Mouse (Mus musculus): Measurements from ENCODE around the gene Zbtb16.

Gene Zbtb16

DNA sequence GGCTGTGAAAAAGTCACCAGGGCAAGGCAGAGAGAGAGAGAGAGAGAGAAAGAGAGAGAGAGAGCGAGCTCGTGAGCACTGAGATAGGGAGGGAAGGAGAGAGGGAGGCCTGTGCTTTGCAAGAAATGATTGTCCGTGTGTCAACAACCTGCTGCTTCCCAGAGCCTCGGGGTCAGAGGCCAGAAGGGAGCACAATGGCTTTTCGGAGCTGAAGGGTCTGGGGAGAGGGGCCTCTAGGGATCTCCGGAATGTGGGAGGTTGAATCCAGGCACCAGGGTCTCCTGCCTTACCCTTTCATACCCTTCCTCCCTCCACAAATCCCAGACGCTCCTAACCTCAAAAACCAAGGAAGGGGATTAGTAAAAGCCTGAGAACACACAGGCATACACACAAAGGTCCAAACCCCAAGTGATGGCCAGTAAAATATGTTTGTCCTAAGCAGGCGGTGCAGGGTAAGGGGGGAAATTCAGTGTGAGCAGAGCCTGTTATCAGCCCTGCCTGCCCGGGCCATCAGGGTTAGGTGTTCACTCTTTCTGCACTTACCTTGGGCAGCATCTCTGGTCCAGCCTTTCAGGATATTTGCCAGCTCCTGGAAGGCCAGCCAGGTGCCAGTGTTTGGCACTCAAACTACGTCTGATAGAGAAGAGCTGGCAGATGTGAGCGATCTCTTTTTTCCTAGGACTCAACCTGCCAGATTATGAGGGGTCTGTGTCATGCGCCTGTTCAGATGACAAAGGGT is 139.1 kb downstream of the Zbtb16 start:
- DNase-seq, result peak in 1 of 2 experiments; percentile 28

DNA sequence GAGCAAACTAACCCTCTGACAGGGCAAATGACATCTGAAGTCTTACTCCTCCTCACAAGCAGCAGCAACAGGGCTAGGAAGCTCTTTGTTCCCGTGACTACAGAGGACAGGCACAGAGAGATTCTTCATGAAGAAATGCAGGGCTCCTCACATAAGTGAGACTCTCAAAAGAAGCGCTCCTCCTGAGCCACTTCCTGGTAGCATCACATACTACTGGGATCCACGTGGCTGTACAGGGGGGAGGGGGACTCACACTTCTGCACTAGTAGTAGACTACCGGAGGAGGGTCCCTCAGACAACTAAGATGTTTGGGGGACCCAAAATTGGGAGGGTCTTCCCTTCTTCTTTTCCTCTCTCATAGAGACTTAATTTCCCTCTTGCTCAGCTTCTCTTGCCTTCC is 139.7 kb downstream of the Zbtb16 start:
- no peak for DNase-seq

DNA sequence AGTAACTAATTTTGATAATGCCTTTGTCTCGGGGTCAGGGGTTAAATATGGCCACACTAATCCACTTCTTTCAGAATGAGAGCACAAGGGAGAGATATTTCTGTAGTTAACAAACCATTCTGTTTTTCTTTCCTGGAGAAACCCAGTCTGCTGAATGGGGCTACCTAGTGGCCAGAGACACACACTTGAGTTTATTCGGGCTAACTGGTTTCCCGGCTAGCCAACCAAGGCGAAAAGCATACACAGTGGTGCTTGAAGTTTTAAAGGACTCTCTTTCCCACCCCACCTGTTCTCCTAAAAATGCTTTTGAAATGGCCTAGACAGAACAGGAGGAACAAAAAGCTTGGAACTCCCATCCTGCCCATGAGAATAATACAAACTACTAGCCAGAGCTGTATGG is 140.2 kb downstream of the Zbtb16 start:
- no peak for DNase-seq

DNA sequence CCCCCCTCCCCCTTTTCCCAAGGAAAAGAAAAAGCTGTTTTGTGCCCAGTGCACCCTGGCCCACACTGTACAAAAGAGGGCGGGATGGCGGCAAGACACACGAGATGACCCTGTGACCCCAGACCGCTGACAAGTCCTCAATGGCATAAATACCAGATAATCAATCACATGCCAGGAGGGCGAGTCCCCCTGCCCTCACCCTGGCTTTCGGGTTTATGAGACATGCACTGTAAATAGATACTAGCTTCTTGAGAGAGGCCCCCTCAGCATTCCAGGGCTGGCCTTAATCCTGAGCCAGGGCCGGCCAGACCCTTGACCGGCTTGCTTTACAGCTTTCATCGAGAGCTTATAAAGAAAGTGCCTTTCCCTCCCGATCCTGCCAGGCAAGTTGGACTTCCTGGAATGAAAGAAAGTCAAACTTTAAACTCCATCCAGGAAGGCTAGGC is 141.4 kb downstream of the Zbtb16 start:
- DNase-seq, result no peak

DNA sequence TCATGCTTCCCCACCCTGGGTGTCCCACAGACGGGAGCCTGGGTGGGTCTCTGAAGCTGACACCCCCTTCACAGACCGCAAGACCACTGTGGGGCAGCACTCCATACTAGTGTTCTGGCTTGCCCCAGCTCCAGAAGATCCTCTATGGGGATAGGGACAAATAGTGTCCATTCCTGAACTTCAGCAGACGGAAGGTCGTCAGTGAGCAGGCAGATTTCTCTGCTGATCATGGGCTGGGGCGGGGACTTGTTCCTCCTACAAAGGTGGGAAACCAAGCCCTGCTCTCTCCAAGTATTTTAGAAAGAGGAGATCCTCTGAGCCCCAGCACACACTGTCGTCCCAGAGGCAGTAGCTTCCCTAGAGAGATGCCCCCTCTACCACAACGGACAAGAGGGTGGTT is 142.3 kb downstream of the Zbtb16 start:
- no peak for DNase-seq

DNA sequence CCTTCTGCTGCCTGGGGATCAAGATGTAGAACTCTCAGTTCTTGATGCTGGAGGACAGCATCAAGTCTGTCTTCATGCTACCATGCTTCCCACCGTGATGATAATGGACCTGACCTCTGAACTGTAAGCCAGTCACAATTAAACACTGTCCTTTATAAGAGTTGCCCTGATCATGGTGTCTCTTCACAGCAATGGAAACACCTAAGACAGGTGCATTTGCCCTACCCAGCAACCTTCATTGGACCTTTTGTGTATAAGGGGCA is 146.4 kb downstream of the Zbtb16 start:
- no peak for DNase-seq

DNA sequence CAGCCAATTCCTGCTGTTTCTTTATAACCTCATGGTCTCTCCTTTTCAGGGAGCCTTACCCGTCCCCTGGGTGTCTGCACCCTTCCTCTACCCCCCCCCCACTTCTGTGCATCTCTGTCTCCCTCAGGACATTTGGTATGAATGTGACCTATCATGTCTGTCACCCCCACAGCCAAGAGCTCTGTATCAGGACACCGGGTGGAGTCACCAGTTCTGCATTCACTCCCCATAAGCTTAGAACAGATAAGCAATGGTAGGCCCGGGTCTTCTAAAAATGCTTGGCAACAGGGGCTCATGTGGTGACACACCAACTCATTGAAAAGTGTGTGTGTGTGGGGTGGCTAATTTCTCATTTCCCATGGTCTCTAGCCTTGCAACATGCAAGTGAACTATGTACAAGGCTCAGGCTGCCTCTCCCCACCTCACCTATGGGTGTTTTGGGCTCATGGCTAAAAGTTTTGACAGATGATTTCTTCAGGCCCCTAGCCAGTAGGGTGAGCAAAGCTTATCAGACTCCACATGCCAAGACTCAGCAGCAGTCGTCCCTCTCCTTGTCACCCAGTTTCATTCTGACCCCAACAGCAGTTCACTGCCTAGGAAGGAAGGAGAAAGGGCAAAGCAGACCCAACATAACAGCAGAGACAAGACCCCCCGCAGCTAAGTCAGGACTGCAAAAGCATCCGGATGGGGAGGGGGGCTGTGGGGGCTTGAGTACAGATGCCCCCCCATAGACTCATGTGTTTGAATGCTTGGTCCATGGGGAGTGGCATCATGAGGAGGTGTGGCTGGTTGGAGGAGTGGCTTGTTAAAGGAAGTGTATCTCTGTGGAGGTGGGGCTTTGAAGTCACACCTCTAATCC is 146.9 kb downstream of the Zbtb16 start:
- no peak for DNase-seq

DNA sequence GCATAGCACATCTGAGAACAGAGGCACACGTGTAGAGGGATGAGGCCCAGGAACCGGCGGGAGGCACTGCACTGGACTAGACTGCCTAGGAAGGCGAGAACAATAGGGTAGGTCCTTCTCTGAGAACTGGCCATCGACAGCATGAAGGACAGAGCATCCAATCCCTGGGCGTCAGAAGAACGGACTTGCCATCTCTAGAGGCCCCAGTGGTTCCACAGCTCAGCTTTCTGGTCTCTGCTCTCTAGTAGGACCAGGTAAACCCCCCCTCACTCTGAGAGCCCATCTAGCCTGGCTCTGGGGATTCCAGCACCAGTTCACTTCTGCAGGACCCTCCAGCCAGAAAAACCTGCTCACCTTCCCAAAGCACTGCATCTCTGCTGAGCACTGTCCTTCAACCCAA is 148.1 kb downstream of the Zbtb16 start:
- no peak for DNase-seq

DNA sequence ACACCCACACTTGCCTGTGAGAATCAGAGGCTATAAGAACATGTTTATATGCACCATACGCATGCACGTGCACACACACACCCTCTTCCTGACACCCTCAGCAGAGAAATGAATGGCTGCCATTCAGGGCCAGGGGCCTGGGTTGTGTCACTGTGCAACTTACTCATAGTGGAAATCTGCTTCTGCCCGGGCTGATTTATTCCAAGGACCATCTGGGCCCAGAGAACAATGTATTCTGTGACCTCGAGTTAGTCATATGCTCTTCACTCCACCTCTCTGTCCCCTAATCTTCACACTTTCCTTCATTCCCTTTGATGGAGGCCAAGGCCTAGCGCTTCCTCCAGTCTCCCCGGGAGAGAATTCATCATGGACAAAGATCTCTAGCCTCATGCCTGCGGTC is 150.3 kb downstream of the Zbtb16 start:
- DNase-seq, result no peak

DNA sequence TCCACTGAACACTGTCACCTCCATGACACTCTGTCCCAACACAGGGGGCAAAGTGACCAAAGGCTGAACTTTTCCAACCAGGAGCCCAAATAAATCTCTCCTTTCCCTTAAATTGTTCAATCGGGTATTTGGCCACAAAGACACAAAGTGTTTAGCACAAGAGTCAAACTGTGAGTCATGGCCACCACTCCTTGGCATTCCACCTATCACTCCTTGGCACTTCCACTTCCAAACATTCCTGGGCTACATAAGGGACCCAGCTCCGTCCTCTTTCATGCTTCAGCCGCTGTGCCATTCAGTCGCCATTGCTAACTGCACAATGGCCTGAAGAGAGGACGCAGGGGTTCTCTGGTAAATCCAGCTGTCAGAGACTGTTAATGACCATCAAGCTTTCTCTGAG is 151.9 kb downstream of the Zbtb16 start:
- no peak for DNase-seq

DNA sequence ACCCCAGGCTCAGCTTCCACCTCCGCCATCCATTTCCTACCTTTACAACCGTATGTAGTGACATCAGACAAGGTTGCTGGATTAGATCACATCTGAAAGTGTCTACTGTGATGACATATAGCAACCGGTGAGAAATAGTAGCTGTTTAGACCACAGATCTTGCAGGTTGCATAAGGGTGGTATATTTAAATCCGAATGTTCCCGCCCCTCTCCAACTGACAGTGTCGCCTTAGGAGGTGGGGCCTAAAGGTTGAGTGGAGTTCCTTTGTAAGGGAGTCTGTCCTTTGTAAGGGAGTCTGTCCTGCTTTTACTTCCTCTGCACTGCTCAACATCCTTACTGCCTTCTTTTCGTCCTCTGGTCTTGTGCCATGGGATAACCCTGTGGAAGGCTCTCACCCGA is 154.8 kb downstream of the Zbtb16 start:
- DNase-seq, result no peak

DNA sequence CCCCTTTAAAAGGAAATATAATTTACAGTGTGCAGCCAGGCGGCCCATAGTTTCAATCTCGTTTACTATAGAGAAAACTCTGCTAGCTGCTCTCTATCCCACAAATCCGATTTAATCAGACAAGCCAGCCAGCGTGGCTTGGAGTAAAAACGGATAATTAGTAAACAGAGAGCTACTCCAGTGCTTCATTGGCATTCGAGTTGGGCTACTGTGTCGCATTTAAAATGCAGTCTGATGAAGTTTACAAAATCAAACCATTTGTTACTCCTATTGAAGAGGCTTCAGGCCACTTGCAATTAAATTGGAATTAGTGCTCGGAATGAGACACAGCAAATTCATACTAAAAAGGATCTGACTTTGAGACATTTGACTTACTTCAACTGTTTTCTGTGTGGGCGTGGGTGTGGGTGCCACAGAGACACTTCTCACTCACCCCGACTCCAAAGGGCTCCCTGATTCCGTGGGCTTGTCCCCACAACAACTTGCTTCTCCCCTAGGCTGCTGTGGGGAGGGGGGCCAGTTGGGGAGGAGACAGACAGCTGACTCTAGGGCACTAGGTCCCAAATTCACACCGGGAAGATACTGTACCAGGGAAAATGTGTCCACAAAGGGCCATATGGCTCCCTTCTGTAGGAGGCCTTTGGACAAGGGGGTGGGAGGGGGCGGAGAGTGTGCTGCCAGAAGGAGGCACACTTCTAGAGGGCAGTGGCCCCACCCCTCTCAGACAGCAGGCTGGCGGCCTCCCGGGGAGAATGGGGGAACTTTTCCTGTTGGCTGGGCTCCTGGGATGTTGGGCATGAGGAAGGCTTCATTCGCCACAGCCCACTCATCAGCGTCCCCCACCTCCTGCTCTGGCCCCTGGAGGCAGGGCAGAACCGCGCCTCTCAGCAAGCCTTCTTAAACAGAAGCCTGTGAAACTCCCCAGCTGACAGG is 157.3 kb downstream of the Zbtb16 start:
- DNase-seq, result peak; percentile 78 to 90

DNA sequence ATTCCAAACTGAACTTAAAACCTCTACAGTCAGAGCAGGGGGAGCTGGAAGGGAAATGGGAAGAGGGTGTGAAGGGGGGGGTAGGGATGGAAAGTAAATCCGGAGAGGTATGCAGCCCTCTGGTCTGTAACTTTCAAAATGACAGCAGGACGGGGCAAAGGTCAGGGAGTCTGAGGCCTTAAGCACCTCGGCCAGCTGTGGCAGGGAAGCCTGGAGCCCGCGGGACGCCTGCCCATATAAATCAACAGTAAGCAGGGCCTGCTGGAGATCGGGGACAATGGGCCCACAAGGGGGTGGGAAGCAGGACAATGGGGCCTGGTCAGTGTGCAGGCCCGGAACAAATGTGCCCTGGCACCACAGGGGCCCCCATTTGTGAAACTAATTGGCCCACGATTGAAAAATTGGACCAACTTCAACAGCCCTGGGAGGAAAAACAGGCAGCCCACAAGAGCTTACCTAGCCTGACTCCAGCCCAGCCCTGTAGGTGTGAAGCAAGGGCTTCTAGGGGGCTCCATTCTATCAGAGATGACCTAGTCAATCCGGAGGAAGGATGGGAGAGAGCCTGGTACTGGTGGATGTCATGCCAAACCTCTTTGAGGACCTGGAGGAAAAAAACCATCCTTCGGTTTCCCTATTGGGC is 160.8 kb downstream of the Zbtb16 start:
- DNase-seq, result peak in 1 of 2 experiments; percentile 53

DNA sequence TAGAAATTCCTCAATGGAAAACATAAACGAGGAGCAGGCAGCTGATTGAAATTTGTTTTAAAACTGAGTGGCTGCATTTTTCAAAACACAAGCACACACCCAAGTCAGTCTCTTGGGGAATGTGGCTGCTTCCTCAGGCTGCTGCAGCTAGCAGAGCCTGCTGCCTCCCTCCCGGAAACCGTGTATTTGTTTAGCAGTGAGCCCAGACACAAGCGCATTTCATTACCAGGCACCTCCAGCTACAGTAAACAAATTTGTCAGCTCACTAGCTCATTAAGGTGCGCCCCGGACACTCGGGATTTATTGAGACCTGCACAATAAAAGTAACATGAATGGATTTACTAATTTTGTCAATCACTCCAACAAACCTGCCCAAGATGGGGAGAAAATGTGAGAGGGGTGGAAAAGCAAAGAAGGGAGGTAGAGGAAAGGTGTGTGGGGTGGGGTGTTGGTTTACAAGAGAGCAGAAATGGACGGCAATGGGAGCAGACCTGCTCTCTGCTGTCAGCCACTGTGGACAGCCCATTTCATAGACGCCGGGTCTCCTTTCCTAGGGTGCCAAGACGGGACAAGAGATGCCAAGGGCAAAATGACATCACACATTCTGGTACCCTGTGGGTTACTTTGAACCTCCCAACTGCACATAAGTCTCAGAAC is 161.5 kb downstream of the Zbtb16 start:
- no peak for DNase-seq

DNA sequence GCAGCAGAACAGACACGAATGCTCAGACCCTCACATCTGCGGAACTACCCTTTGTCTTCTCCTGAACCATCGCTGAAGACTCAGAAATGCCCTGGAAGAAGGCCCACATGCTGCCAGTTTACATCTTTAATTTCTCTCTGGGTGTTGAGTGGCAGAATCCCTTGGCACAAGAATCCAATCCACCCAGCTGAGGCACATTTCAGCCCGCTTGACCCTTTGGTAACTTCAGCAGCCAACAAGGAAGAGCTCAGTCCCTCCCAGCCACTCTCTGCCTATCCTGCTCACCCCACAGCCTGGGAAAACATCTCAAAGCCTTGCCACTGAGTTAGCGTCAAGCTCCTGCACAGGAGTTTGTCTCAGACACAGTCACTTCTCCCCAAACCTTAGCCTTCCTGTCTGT is 162.2 kb downstream of the Zbtb16 start:
- DNase-seq, result no peak

DNA sequence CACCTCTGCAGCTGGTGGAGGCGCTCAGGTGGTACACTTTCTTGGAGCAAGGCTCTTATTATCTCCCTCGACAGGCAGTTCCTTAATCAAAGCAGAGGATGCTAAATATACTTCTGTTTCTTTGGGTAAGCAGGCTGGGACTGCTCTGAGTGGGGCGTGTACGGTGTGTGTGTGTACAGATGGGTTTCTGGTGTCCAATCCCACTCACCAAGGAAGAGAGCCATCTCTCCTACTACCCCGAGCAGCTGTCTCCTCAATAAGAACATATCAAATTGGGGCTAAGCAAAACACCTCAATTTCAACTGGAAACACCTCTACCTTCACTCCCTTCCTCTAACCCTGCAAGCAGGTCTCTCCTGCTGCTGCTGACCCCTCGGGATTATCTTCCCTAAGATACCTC is 162.8 kb downstream of the Zbtb16 start:
- no peak for DNase-seq

DNA sequence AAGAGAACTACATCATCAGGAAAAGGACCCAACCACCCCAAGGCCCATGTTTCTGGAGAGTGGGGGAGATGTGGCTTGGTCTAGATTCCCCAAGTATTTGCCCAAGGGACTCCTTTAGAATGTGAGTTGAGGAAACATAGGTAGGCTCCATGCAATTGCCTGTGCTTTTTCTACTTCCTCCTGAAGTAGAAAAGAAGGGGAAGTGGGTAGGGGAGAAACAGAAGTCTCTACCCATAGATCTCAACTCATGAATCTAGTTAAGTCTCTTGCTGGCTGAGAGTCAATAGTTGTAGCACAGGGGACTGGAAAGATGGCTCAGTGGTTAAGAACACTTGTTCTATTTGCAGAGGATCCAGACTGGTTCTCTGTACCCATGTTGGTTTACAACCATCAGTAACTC is 164.2 kb downstream of the Zbtb16 start:
- no peak for DNase-seq

DNA sequence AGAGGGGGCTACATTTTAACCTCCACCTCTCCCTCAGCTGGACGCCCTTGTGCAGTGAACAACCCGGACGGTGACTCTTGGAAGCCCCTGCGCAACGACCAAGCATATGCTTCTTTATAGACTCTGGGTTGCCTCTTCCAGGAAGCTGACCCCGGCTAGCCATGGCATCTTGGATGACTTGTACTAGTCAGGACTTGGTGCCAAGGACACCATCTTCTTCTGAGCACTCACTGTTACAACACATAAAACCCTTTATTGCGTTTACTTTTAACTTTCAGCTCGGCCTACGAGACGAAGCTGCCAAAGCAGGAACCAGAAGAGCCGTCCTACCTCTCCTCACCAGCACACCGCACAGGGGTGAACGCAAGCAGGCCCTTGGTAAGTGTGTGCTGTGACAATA is 165.9 kb downstream of the Zbtb16 start:
- DNase-seq, result no peak

DNA sequence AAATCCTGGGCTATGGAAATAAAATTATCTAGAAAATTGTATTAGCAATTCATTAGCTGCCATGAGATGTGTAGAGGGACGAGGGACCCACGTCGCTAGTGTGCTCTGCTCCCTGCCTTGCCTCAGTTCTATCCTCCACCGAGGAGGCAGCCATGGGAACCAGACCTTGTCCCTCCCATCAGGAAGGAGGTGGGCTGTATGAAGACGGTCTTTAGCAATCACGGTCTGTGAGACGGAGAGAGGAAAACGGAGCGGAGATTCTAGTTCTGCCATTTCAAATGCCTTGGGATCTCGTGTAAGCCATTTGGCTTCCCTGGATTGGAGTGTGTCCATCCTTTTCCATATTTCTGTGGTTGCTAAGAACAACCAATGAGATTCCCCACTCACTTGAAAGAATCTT is 166.3 kb downstream of the Zbtb16 start:
- DNase-seq, result no peak

DNA sequence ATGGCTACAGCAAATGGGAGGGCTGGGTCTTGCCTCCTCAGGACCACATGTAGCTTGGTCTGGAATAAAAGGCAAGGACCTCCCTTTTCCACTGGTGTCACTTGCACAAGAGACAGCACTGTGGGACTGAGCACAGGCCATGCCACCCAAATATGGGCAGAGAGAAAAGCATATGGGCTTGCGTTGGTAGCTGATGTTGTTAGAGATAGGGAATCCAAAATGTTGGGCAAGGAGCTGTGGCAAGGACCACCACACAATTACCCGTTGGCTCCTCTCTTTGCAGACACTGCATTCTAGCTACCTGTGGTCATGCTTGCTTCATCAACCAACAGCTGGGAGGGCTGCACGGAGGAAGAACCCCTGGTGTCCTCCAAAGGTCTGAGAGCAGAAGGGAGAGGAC is 169.3 kb downstream of the Zbtb16 start:
- DNase-seq, result no peak

DNA sequence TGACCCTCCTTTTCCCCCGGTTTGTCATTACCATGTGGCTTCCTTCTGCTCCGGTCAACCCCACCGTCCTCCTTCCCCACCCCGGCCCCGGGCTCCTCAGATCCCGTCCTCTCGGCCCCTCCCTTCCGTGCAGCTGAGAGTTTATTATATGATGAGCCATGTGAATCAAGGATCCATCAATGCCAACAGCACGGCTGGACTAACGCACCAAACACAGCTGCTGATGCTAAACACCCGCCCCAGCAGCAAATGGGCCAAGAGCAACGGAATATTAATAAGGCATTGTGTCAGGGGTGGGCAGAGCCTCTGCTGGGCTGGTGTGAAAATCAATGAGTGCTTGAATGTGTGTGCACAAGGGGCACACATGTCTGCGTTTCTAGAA is 173.0 kb downstream of the Zbtb16 start:
- DNase-seq, result no peak

DNA sequence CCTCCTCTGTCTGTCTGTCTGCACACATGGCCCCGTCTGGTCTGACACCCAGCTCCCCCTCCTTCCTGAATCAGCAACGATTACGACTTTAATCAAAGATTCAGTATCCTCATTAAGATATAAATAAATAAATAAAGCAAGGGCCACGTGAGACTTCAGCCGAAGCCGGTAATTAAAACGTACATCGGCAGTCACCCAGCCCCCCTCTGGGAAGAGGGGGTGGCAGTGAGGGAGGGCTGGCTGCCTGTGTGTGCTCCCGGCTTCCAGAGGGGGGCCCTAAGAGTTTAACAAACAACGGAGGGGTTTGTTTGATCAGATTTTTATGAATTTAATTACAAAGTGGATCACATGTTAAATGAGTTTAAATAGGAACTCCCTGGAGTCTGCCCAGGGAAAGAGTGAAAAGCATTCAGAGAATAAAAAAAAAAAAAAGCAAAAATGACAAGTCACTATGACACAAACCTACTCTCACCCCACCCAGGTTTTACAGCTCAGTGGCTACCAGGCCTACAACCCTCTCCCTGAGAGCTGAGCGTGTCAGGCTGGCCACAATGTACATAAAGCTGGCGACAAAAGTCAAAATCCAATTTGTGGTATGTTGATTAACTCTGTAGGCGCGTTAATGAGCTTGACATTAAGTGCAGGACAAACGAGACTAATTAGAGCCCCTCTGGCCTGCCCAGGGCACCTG is 173.5 kb downstream of the Zbtb16 start:
- no peak for DNase-seq

Measured in cerebellum, postnatal 10 days (tissue).